Mouse (Mus musculus): ENCODE data around the gene Rpl4. TPM values are rescaled to one million over a fixed set of nuclear protein-coding genes. Genes with fewer than 3 reads are reported as not detected.
"Not testable (repeated sequence)": the region's sequence is repeated elsewhere in the genome, so short reads cannot be mapped to it uniquely, and the experiment has no call there.

Rpl4 gene
- polyA plus RNA-seq (2017; shearing (Covaris generic)): 1,000 to 10,000 TPM; 2,319 to 3,701 (median 3,342) TPM

- ATAC-seq: peak; percentile 82
These were observed at the start of gene Rpl4, which contains the start of gene Zwilch for GRCm38 (mm10) chr9:64172816-64173665. TSS of gene Rpl4 (plus strand) at chr9:64173375. TSS of gene Zwilch (minus strand) at chr9:64173104.

GRCm38 (mm10) chr9:64124846-64125245 lies 48.3 kb upstream of the Rpl4 start:
- not testable (repeated sequence) for ATAC-seq

GRCm38 (mm10) chr9:64125307-64125706 lies 47.9 kb upstream of the Rpl4 start:
- no peak for ATAC-seq

GRCm38 (mm10) chr9:64126121-64126520 lies 47.1 kb upstream of the Rpl4 start:
- no peak for ATAC-seq

- no peak for ATAC-seq
These were observed 41.6 kb upstream of the Rpl4 start for GRCm38 (mm10) chr9:64131623-64132022.

- not testable (repeated sequence) for ATAC-seq
These were observed 34.3 kb upstream of the Rpl4 start for GRCm38 (mm10) chr9:64138896-64139295.

GRCm38 (mm10) chr9:64139879-64140278 lies 33.3 kb upstream of the Rpl4 start:
- ATAC-seq: no peak

- no peak for ATAC-seq
These were observed 16.5 kb upstream of the Rpl4 start for GRCm38 (mm10) chr9:64156641-64157040.

- ATAC-seq: no peak
These were observed 12.7 kb upstream of the Rpl4 start for GRCm38 (mm10) chr9:64160471-64160870.

- not testable (repeated sequence) for ATAC-seq
These were observed 3.2 kb upstream of the Rpl4 start for GRCm38 (mm10) chr9:64169967-64170366.

- peak; percentile 35 for ATAC-seq
These were observed 895 bp upstream of the Rpl4 start for GRCm38 (mm10) chr9:64172145-64172815.

- ATAC-seq: peak; percentile 3
These were observed 568 bp downstream of the Rpl4 start for GRCm38 (mm10) chr9:64173666-64174220.

- ATAC-seq: no peak
These were observed 1.2 kb downstream of the Rpl4 start for GRCm38 (mm10) chr9:64174341-64174740.

- no peak for ATAC-seq
These were observed 1.6 kb downstream of the Rpl4 start for GRCm38 (mm10) chr9:64174766-64175165.

GRCm38 (mm10) chr9:64175378-64175777 lies 2.2 kb downstream of the Rpl4 start:
- ATAC-seq: no peak

GRCm38 (mm10) chr9:64178610-64178973 lies 5.4 kb downstream of the Rpl4 start:
- ATAC-seq: no peak

GRCm38 (mm10) chr9:64178974-64179646 lies 5.9 kb downstream of the Rpl4 start, which contains the start of gene Snapc5:
TSS of gene Snapc5 (plus strand) at chr9:64179274.
- peak; percentile 96 for ATAC-seq

- not testable (repeated sequence) for ATAC-seq
These were observed 10.1 kb downstream of the Rpl4 start for GRCm38 (mm10) chr9:64183295-64183694.

- ATAC-seq: no peak
These were observed 11.1 kb downstream of the Rpl4 start for GRCm38 (mm10) chr9:64184166-64184840.

GRCm38 (mm10) chr9:64193879-64194278 lies 20.7 kb downstream of the Rpl4 start:
- ATAC-seq: no peak

- ATAC-seq: no peak
These were observed 22.4 kb downstream of the Rpl4 start for GRCm38 (mm10) chr9:64195554-64195953.

- ATAC-seq: no peak
These were observed 24.3 kb downstream of the Rpl4 start for GRCm38 (mm10) chr9:64197524-64197923.
